27 mouse cellular contexts compared by ENCODE assay signal in the genomic region with DNA sequence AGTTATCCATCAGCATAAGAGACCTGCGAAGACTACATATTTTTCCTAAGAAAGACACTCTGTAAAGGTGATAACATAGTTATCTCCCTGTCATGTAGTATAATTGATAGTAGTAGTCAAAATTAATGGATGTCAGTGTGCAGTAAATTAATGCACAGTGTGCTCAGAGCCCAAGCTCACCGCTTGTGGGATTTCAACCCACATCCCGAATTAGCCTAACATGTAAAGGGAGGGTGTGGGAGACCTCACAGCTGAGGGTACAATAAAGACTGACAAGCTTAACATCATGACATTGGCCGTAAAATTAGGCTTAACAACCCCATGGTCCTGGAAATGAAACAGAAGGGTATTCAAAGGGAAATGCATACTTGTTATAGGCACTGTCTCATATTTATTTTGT.
DNase-seq lines count a peak whose midpoint lies in the region; ATAC-seq and TF ChIP-seq lines count a peak whose summit lies in the region.
"Had no signal": no experiment of that assay in that cellular context is flagged by ENCODE, and none has a peak within 500 bp of the region (broad histone marks: within the 10 kb centered on the region; RNA-seq: fewer than 3 reads in every experiment).

No protein-coding gene starts in this region.

- no peaks in the 10 kb centered on the region for H3K27me3 ChIP-seq in midbrain, embryonic 11.5 days (ENCODE audit: control insufficient read depth, insufficient read depth, low read length)
- H3K27me3 ChIP-seq in midbrain, embryonic 10.5 days (ENCODE audit: low read depth, poor library complexity, severe bottlenecking) = no peaks in the 10 kb centered on the region
- no peaks in the 10 kb centered on the region for H3K27me3 ChIP-seq in midbrain, embryonic 14.5 days (ENCODE audit: control insufficient read depth, insufficient read depth, low read length)
- no peaks in the 10 kb centered on the region for H3K27me3 ChIP-seq in midbrain, embryonic 15.5 days (replicated peaks)
- no peaks in the 10 kb centered on the region for H3K27me3 ChIP-seq in hindbrain, embryonic 14.5 days (ENCODE audit: control insufficient read depth, insufficient read depth, low read length)
- H3K27me3 ChIP-seq: embryonic facial prominence, embryonic 13.5 days; forebrain, embryonic 12.5 days; forebrain, embryonic 15.5 days; heart, embryonic 13.5 days had no signal

- H3K4me3 ChIP-seq in midbrain, embryonic 11.5 days (ENCODE audit: low read depth, low read length) = no peak overlapping the region
- no peak overlapping the region for H3K4me3 ChIP-seq in midbrain, embryonic 10.5 days
- H3K4me3 ChIP-seq in midbrain, embryonic 14.5 days (replicated peaks; ENCODE audit: low read depth, low read length) = no peak overlapping the region
- no peak overlapping the region for H3K4me3 ChIP-seq in midbrain, embryonic 15.5 days
- H3K4me3 ChIP-seq in hindbrain, embryonic 14.5 days (replicated peaks; ENCODE audit: low read length) = no peak overlapping the region
- H3K4me3 ChIP-seq: embryonic facial prominence, embryonic 10.5 days; embryonic facial prominence, embryonic 13.5 days; erythroblast, embryonic 14.5 days; forebrain, embryonic 12.5 days; forebrain, embryonic 15.5 days; heart, adult 2 months; heart, embryonic 10.5 days; heart, embryonic 13.5 days had no signal

- H3K9ac ChIP-seq in midbrain, embryonic 11.5 days (ENCODE audit: low read length) = no peak overlapping the region
- H3K9ac ChIP-seq in midbrain, embryonic 14.5 days (replicated peaks; ENCODE audit: low read length) = no peak overlapping the region
- H3K9ac ChIP-seq in midbrain, embryonic 15.5 days = no peak overlapping the region
- H3K9ac ChIP-seq in hindbrain, embryonic 14.5 days = no peak overlapping the region
- H3K9ac ChIP-seq: embryonic facial prominence, embryonic 13.5 days; forebrain, embryonic 12.5 days; forebrain, embryonic 15.5 days; heart, embryonic 13.5 days had no signal

- no peak for TF ChIP-seq CTCF in brain, embryonic 14.5 days (IDR thresholded peaks at IDR 0.05; ENCODE audit: borderline replicate concordance, extremely low read depth, insufficient read depth, insufficient read length)

- intact Hi-C loops in left cerebral cortex, postnatal 4 days (cut with DNase I) = no loop called here

- no peak overlapping the region for H3K27ac ChIP-seq in midbrain, embryonic 11.5 days (ENCODE audit: low read depth, low read length)
- no peak overlapping the region for H3K27ac ChIP-seq in midbrain, embryonic 10.5 days (replicated peaks)
- H3K27ac ChIP-seq in midbrain, embryonic 14.5 days (replicated peaks; ENCODE audit: low read depth, low read length) = no peak overlapping the region
- H3K27ac ChIP-seq in midbrain, embryonic 15.5 days = no peak overlapping the region
- H3K27ac ChIP-seq in hindbrain, embryonic 14.5 days = no peak overlapping the region
- H3K27ac ChIP-seq: embryonic facial prominence, embryonic 10.5 days; embryonic facial prominence, embryonic 13.5 days; forebrain, embryonic 12.5 days; forebrain, embryonic 15.5 days; heart, adult 2 months; heart, embryonic 10.5 days; heart, embryonic 13.5 days had no signal

- H3K36me3 ChIP-seq in midbrain, embryonic 11.5 days (ENCODE audit: control insufficient read depth, insufficient read depth, low read length) = no peaks in the 10 kb centered on the region
- no peaks in the 10 kb centered on the region for H3K36me3 ChIP-seq in midbrain, embryonic 10.5 days
- no peaks in the 10 kb centered on the region for H3K36me3 ChIP-seq in midbrain, embryonic 14.5 days (ENCODE audit: control insufficient read depth, insufficient read depth, low read length)
- H3K36me3 ChIP-seq in midbrain, embryonic 15.5 days (replicated peaks) = no peaks in the 10 kb centered on the region
- no peaks in the 10 kb centered on the region for H3K36me3 ChIP-seq in hindbrain, embryonic 14.5 days (replicated peaks; ENCODE audit: control insufficient read depth, insufficient read depth)
- H3K36me3 ChIP-seq: embryonic facial prominence, embryonic 10.5 days; embryonic facial prominence, embryonic 13.5 days; forebrain, embryonic 12.5 days; forebrain, embryonic 15.5 days; heart, embryonic 10.5 days; heart, embryonic 13.5 days had no signal

- H3K9me3 ChIP-seq in midbrain, embryonic 11.5 days (ENCODE audit: control insufficient read depth, low read length) = no peaks in the 10 kb centered on the region
- H3K9me3 ChIP-seq in midbrain, embryonic 10.5 days (replicated peaks) = no peaks in the 10 kb centered on the region
- no peaks in the 10 kb centered on the region for H3K9me3 ChIP-seq in midbrain, embryonic 14.5 days (ENCODE audit: control insufficient read depth, low read length)
- H3K9me3 ChIP-seq in midbrain, embryonic 15.5 days = no peaks in the 10 kb centered on the region
- no peaks in the 10 kb centered on the region for H3K9me3 ChIP-seq in hindbrain, embryonic 14.5 days (ENCODE audit: control insufficient read depth, low read length)
- H3K9me3 ChIP-seq: embryonic facial prominence, embryonic 10.5 days; embryonic facial prominence, embryonic 13.5 days; forebrain, embryonic 12.5 days; forebrain, embryonic 15.5 days; heart, embryonic 10.5 days; heart, embryonic 13.5 days had no signal

- no peak overlapping the region for H3K4me2 ChIP-seq in midbrain, embryonic 11.5 days
- no peak overlapping the region for H3K4me2 ChIP-seq in midbrain, embryonic 14.5 days (ENCODE audit: low read length)
- H3K4me2 ChIP-seq in midbrain, embryonic 15.5 days = no peak overlapping the region
- no peak overlapping the region for H3K4me2 ChIP-seq in hindbrain, embryonic 14.5 days (replicated peaks)
- H3K4me2 ChIP-seq: embryonic facial prominence, embryonic 13.5 days; forebrain, embryonic 12.5 days; forebrain, embryonic 15.5 days; heart, embryonic 13.5 days had no signal

- no peak for DNase-seq in midbrain, embryonic 11.5 days (ENCODE audit: low spot score, missing footprints)
- DNase-seq in midbrain, embryonic 10.5 days (ENCODE audit: low spot score) = no peak
- DNase-seq in midbrain, embryonic 14.5 days = peak; percentile 18
- peak; percentile 36 for DNase-seq in brain, embryonic 14.5 days (ENCODE audit: low read depth)
- no peak for DNase-seq in hindbrain, embryonic 14.5 days (ENCODE audit: low spot score)
- no peak for DNase-seq in right cerebral cortex, postnatal 14 days
- no peak for DNase-seq in left cerebral cortex, postnatal 4 days
- DNase-seq: adrenal gland, adult 2 months; adrenal gland, postnatal 14 days; cerebellum, adult 11-12 months; cerebellum, adult 8-10 months; cerebellum, postnatal 10 days; cerebellum, postnatal 36 days; embryo, embryonic 11 days; gastrocnemius, postnatal 25 days; heart, adult 2 months; heart, postnatal 14 days; heart, postnatal 4 days had no signal

- 0 out of 2 replicates have a peak, but pooled peaks cover 2% of the 10 kb centered on the region for H3K4me1 ChIP-seq in midbrain, embryonic 11.5 days (ENCODE audit: control insufficient read depth, insufficient read depth, low read length)
- peaks cover 3% of the 10 kb centered on the region for H3K4me1 ChIP-seq in midbrain, embryonic 10.5 days
- peaks cover 3% of the 10 kb centered on the region; the same call in 1 of the 2 replicates for H3K4me1 ChIP-seq in midbrain, embryonic 14.5 days (ENCODE audit: control insufficient read depth, insufficient read depth, low read length)
- 0 out of 2 replicates have a peak, but pooled peaks cover under 1% of the 10 kb centered on the region for H3K4me1 ChIP-seq in midbrain, embryonic 15.5 days
- peaks cover 5% of the 10 kb centered on the region; the same call in 1 of the 2 replicates for H3K4me1 ChIP-seq in hindbrain, embryonic 14.5 days (replicated peaks; ENCODE audit: control insufficient read depth, insufficient read depth, low read length)
- H3K4me1 ChIP-seq: embryonic facial prominence, embryonic 13.5 days; forebrain, embryonic 15.5 days; heart, embryonic 10.5 days; heart, embryonic 13.5 days had no signal

- WGBS in midbrain, embryonic 11.5 days = 71% methylated on average over 4 of the region's 4 CpGs
- 82% methylated on average over 4 of the region's 4 CpGs for WGBS in midbrain, embryonic 10.5 days
- WGBS in midbrain, embryonic 14.5 days = 38% methylated on average over 4 of the region's 4 CpGs
- WGBS in midbrain, embryonic 15.5 days = 61% methylated on average over 4 of the region's 4 CpGs
- WGBS in hindbrain, embryonic 14.5 days = 46% methylated on average over 4 of the region's 4 CpGs

- peak; percentile 40; the same call in 1 of the 2 replicates for ATAC-seq in midbrain, embryonic 11.5 days (ENCODE audit: low FRiP score)
- 0 out of 2 replicates have a peak, but pooled peaks have one; percentile 34 for ATAC-seq in midbrain, embryonic 14.5 days (ENCODE audit: low FRiP score, low TSS enrichment)
- ATAC-seq in midbrain, embryonic 15.5 days (replicated peaks) = no peak
- peak; percentile 51 for ATAC-seq in hindbrain, embryonic 14.5 days (ENCODE audit: low FRiP score)
- ATAC-seq: CD4-positive, CD25-positive, alpha-beta regulatory T cell, adult 4 months; forebrain, embryonic 15.5 days had no signal

- no peak for TF ChIP-seq POLR2A in brain, embryonic 14.5 days (IDR thresholded peaks at IDR 0.05; ENCODE audit: borderline replicate concordance, extremely low read depth, insufficient read depth, insufficient read length, poor library complexity, severe bottlenecking)

Comparison
In these comparisons a context has a peak if more than half of its experiments do, and no peak if none do; other contexts are left out.
1. DNase-seq: peak in midbrain, embryonic 14.5 days (single experiment) and brain, embryonic 14.5 days (single experiment); none in midbrain, embryonic 11.5 days (single experiment), midbrain, embryonic 10.5 days (single experiment), hindbrain, embryonic 14.5 days (single experiment), right cerebral cortex, postnatal 14 days (single experiment) and left cerebral cortex, postnatal 4 days (single experiment).